Mouse (Mus musculus): ENCODE results near the gene Smurf1. TPM values are rescaled to one million over a fixed set of nuclear protein-coding genes. Genes with fewer than 3 reads are reported as not detected.

The Smurf1 gene
- polyA plus RNA-seq, 1 experiment from 2014 or later, result 13.2 TPM

- Histone ChIP-seq H3K9me3 (ENCODE audit: low read length) (no peaks in the 10 kb centered on the region), H3K4me1 (ENCODE audit: insufficient read depth, low read depth, low read length) (no peaks in the 10 kb centered on the region), H3K27me3 (replicated peaks; ENCODE audit: insufficient read depth, low read length) (no peaks in the 10 kb centered on the region), H3K36me3 (ENCODE audit: insufficient read depth, low read length) (peaks cover 19% of the 10 kb centered on the region; the same call in 1 of the 2 replicates), H3K27ac (ENCODE audit: low read length) (no peak overlapping the region), H3K4me2 (replicated peaks; ENCODE audit: low read depth, low read length) (no peak overlapping the region), H3K9ac (replicated peaks; ENCODE audit: low read depth) (no peak overlapping the region), H3K4me3 (ENCODE audit: low read depth, low read length) (no peak overlapping the region)
- DNase-seq (ENCODE audit: low spot score) (peak; percentile 72), ATAC-seq (peak; percentile 56)
- peak; percentile 97 for TF ChIP-seq CTCF (IDR thresholded peaks at IDR 0.05)
- TF ChIP-seq EP300 (IDR thresholded peaks at IDR 0.05), result no peak
- WGBS, result 9% methylated on average over 13 of the region's 13 CpGs
Measured at GRCm38 (mm10) chr5:144875892-144876291, 89.8 kb downstream of the Smurf1 start.

GRCm38 (mm10) chr5:144875227-144875626, 90.4 kb downstream of the Smurf1 start:
- Histone ChIP-seq H3K4me3 (ENCODE audit: low read depth, low read length) (no peak overlapping the region), H3K36me3 (ENCODE audit: insufficient read depth, low read length) (peaks cover 12% of the 10 kb centered on the region; the same call in 1 of the 2 replicates), H3K4me1 (ENCODE audit: insufficient read depth, low read depth, low read length) (no peaks in the 10 kb centered on the region), H3K9ac (replicated peaks; ENCODE audit: low read depth) (no peak overlapping the region), H3K27me3 (replicated peaks; ENCODE audit: insufficient read depth, low read length) (no peaks in the 10 kb centered on the region), H3K4me2 (replicated peaks; ENCODE audit: low read depth, low read length) (no peak overlapping the region), H3K27ac (ENCODE audit: low read length) (no peak overlapping the region), H3K9me3 (ENCODE audit: low read length) (no peaks in the 10 kb centered on the region)
- DNase-seq (ENCODE audit: low spot score), result no peak
- WGBS, result 94% methylated on average over 6 of the region's 6 CpGs
- ATAC-seq, result no peak
- TF ChIP-seq EP300 (IDR thresholded peaks at IDR 0.05) (no peak), CTCF (IDR thresholded peaks at IDR 0.05) (no peak)

- Histone ChIP-seq H3K36me3 (ENCODE audit: insufficient read depth, low read length) (no peaks in the 10 kb centered on the region), H3K9me3 (ENCODE audit: low read length) (no peaks in the 10 kb centered on the region), H3K4me2 (replicated peaks; ENCODE audit: low read depth, low read length) (no peak overlapping the region), H3K4me1 (ENCODE audit: insufficient read depth, low read depth, low read length) (no peaks in the 10 kb centered on the region), H3K9ac (replicated peaks; ENCODE audit: low read depth) (no peak overlapping the region), H3K27ac (ENCODE audit: low read length) (no peak overlapping the region), H3K4me3 (ENCODE audit: low read depth, low read length) (no peak overlapping the region), H3K27me3 (replicated peaks; ENCODE audit: insufficient read depth, low read length) (no peaks in the 10 kb centered on the region)
- DNase-seq (ENCODE audit: low spot score) (no peak), ATAC-seq (no peak)
- 82% methylated on average over 3 of the region's 3 CpGs for WGBS
- no peak for TF ChIP-seq CTCF (IDR thresholded peaks at IDR 0.05)
- no peak for TF ChIP-seq EP300 (IDR thresholded peaks at IDR 0.05)
Measured at GRCm38 (mm10) chr5:144872867-144873266, 92.8 kb downstream of the Smurf1 start.

GRCm38 (mm10) chr5:144872326-144872725, 93.3 kb downstream of the Smurf1 start:
- no peak overlapping the region for H3K4me3 ChIP-seq (ENCODE audit: low read depth, low read length)
- H3K9ac ChIP-seq (replicated peaks; ENCODE audit: low read depth), result no peak overlapping the region
- H3K4me2 ChIP-seq (replicated peaks; ENCODE audit: low read depth, low read length), result no peak overlapping the region
- no peaks in the 10 kb centered on the region for H3K27me3 ChIP-seq (replicated peaks; ENCODE audit: insufficient read depth, low read length)
- TF ChIP-seq CTCF (IDR thresholded peaks at IDR 0.05) (no peak), EP300 (IDR thresholded peaks at IDR 0.05) (no peak)
- 79% methylated on average over 5 of the region's 5 CpGs for WGBS
- H3K9me3 ChIP-seq (ENCODE audit: low read length), result no peaks in the 10 kb centered on the region
- ATAC-seq, result no peak
- H3K27ac ChIP-seq (ENCODE audit: low read length), result no peak overlapping the region
- H3K36me3 ChIP-seq (ENCODE audit: insufficient read depth, low read length), result no peaks in the 10 kb centered on the region
- no peak for DNase-seq (ENCODE audit: low spot score)
- H3K4me1 ChIP-seq (ENCODE audit: insufficient read depth, low read depth, low read length), result no peaks in the 10 kb centered on the region

- H3K9me3 ChIP-seq (ENCODE audit: low read length), result no peaks in the 10 kb centered on the region
- DNase-seq (ENCODE audit: low spot score) (no peak), ATAC-seq (no peak)
- H3K27ac ChIP-seq (ENCODE audit: low read length), result no peak overlapping the region
- no peaks in the 10 kb centered on the region for H3K4me1 ChIP-seq (ENCODE audit: insufficient read depth, low read depth, low read length)
- H3K9ac ChIP-seq (replicated peaks; ENCODE audit: low read depth), result no peak overlapping the region
- H3K36me3 ChIP-seq (ENCODE audit: insufficient read depth, low read length), result no peaks in the 10 kb centered on the region
- no peaks in the 10 kb centered on the region for H3K27me3 ChIP-seq (replicated peaks; ENCODE audit: insufficient read depth, low read length)
- 100% methylated on average over 1 of the region's 1 CpGs for WGBS
- no peak overlapping the region for H3K4me3 ChIP-seq (ENCODE audit: low read depth, low read length)
- TF ChIP-seq CTCF (IDR thresholded peaks at IDR 0.05), result peak; percentile 52
- no peak for TF ChIP-seq EP300 (IDR thresholded peaks at IDR 0.05)
- no peak overlapping the region for H3K4me2 ChIP-seq (replicated peaks; ENCODE audit: low read depth, low read length)
Measured at GRCm38 (mm10) chr5:144871775-144872174, 93.9 kb downstream of the Smurf1 start.

GRCm38 (mm10) chr5:144870782-144871181, 94.9 kb downstream of the Smurf1 start:
- Histone ChIP-seq H3K27me3 (replicated peaks; ENCODE audit: insufficient read depth, low read length) (no peaks in the 10 kb centered on the region), H3K9ac (replicated peaks; ENCODE audit: low read depth) (no peak overlapping the region), H3K36me3 (ENCODE audit: insufficient read depth, low read length) (no peaks in the 10 kb centered on the region), H3K27ac (ENCODE audit: low read length) (no peak overlapping the region), H3K4me1 (ENCODE audit: insufficient read depth, low read depth, low read length) (no peaks in the 10 kb centered on the region), H3K9me3 (ENCODE audit: low read length) (no peaks in the 10 kb centered on the region), H3K4me2 (replicated peaks; ENCODE audit: low read depth, low read length) (no peak overlapping the region), H3K4me3 (ENCODE audit: low read depth, low read length) (no peak overlapping the region)
- TF ChIP-seq CTCF (IDR thresholded peaks at IDR 0.05), result no peak
- no peak for TF ChIP-seq EP300 (IDR thresholded peaks at IDR 0.05)
- WGBS, result 51% methylated on average over 7 of the region's 7 CpGs
- DNase-seq (ENCODE audit: low spot score) (no peak), ATAC-seq (no peak)

GRCm38 (mm10) chr5:144869466-144869865, 96.2 kb downstream of the Smurf1 start:
- Histone ChIP-seq H3K27ac (ENCODE audit: low read length) (no peak overlapping the region), H3K4me1 (ENCODE audit: insufficient read depth, low read depth, low read length) (no peaks in the 10 kb centered on the region), H3K4me3 (ENCODE audit: low read depth, low read length) (no peak overlapping the region), H3K36me3 (ENCODE audit: insufficient read depth, low read length) (no peaks in the 10 kb centered on the region), H3K4me2 (replicated peaks; ENCODE audit: low read depth, low read length) (no peak overlapping the region), H3K9me3 (ENCODE audit: low read length) (no peaks in the 10 kb centered on the region), H3K9ac (replicated peaks; ENCODE audit: low read depth) (no peak overlapping the region), H3K27me3 (replicated peaks; ENCODE audit: insufficient read depth, low read length) (no peaks in the 10 kb centered on the region)
- TF ChIP-seq EP300 (IDR thresholded peaks at IDR 0.05), result no peak
- no peak for TF ChIP-seq CTCF (IDR thresholded peaks at IDR 0.05)
- ATAC-seq, result no peak
- DNase-seq (ENCODE audit: low spot score), result no peak
- 65% methylated on average over 7 of the region's 7 CpGs for WGBS
